Mouse (Mus musculus): ENCODE data around the gene Synm. TPM values are rescaled to one million over a fixed set of nuclear protein-coding genes. Genes with fewer than 3 reads are reported as not detected.

Synm gene
- total and polyA plus RNA-seq, 3 experiments: not detected

DNA sequence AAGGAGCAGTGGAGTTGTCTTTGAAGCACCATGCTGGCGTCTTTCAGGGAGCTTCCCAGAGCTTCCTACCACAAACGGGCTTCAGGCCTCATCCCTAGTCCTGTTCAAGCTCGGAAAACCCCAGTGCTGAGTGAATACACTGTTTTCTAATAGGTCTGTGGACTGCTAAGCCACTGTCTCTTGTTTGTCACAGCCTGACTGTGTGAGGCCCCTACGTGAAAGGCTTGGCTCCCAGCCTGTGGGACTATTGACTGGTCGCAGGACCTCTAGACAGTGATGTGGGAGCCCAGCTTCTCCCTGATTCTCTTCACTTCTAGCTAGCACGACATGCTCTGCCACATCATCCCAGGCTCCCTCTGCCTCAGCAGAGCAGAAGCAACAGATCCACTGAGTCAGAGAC, 51.4 kb downstream of the Synm start:
- dilution Hi-C loops (cut with MboI; ENCODE audit: extremely low pct_ligation_motif_present, extremely low pct_unique_long_range_greater_than_20kb, low sequenced_read_pairs): no loop called here
- TF ChIP-seq GABPA (IDR thresholded peaks at IDR 0.05; ENCODE audit: insufficient replicate concordance, low read depth, low read length) (no peak), JUN (IDR thresholded peaks at IDR 0.05; ENCODE audit: insufficient read depth, low read depth, low read length) (no peak), ELF1 (IDR thresholded peaks at IDR 0.05; ENCODE audit: low read depth, low read length) (no peak), SIN3A (IDR thresholded peaks at IDR 0.05; ENCODE audit: low read length) (no peak), EP300 (IDR thresholded peaks at IDR 0.05; ENCODE audit: low read length) (no peak), CTCF (conservative IDR thresholded peaks at IDR 0.05 in 1 of 2, IDR thresholded peaks at IDR 0.05 in 1 of 2; ENCODE audit: low read depth in 2 of 2, low read length in 2 of 2) (no peak), ZC3H11A (IDR thresholded peaks at IDR 0.05; ENCODE audit: low read depth, low read length) (no peak), ZNF384 (IDR thresholded peaks at IDR 0.05; ENCODE audit: low read depth, low read length) (no peak), IRF4 (IDR thresholded peaks at IDR 0.05; ENCODE audit: low read depth, low read length) (no peak), SMC3 (IDR thresholded peaks at IDR 0.05; ENCODE audit: low read depth, low read length) (no peak), HCFC1 (IDR thresholded peaks at IDR 0.05; ENCODE audit: low read depth, low read length) (no peak), MYC (IDR thresholded peaks at IDR 0.05; ENCODE audit: low read depth, low read length) (no peak), USF1 (IDR thresholded peaks at IDR 0.05; ENCODE audit: low read depth, low read length) (no peak), TBP (conservative IDR thresholded peaks at IDR 0.05; ENCODE audit: low read depth, low read length) (no peak), NRF1 (IDR thresholded peaks at IDR 0.05; ENCODE audit: low read depth, low read length) (no peak), PAX5 (IDR thresholded peaks at IDR 0.05; ENCODE audit: low read length) (no peak), MAZ (IDR thresholded peaks at IDR 0.05; ENCODE audit: low read depth, low read length) (no peak), POLR2A (IDR thresholded peaks at IDR 0.05; ENCODE audit: low read depth, low read length) (no peak), KAT2A (IDR thresholded peaks at IDR 0.05; ENCODE audit: insufficient replicate concordance, low read length) (no peak), NELFE (IDR thresholded peaks at IDR 0.05; ENCODE audit: low read depth, low read length) (no peak)
- Histone ChIP-seq H3K27ac (ENCODE audit: insufficient read depth, low read depth) (no peak overlapping the region), H3K36me3 (replicated peaks in 1 of 2; ENCODE audit: control insufficient read depth in 1 of 2, insufficient read depth in 1 of 2, low read length in 1 of 2) (no peaks in the 10 kb centered on the region), H3K9ac (ENCODE audit: insufficient read depth, low read depth) (no peak overlapping the region), H3K9me3 (replicated peaks; ENCODE audit: low read length) (no peaks in the 10 kb centered on the region), H3K4me1 (ENCODE audit: control insufficient read depth in 1 of 2, insufficient read depth in 2 of 2) (no peaks in the 10 kb centered on the region), H3K79me2 (replicated peaks; ENCODE audit: control insufficient read depth, extremely low read depth, insufficient read depth, poor library complexity, severe bottlenecking) (no peaks in the 10 kb centered on the region), H3K27me3 (replicated peaks) (no peaks in the 10 kb centered on the region), H3K4me2 (ENCODE audit: insufficient read depth, low read depth, poor library complexity, severe bottlenecking) (no peak overlapping the region), H3K4me3 (replicated peaks in 1 of 3; ENCODE audit: low read depth in 2 of 3, low read length in 2 of 3, poor library complexity in 1 of 3) (no peak overlapping the region)
- in situ Hi-C loops (cut with MboI; ENCODE audit: low pct_ligation_motif_present, low pct_unique_long_range_greater_than_20kb, low sequenced_read_pairs): no loop called here
- no peak for DNase-seq (ENCODE audit: extremely low read depth)

- H3K27me3 ChIP-seq (replicated peaks): no peaks in the 10 kb centered on the region
- dilution Hi-C loops (cut with MboI; ENCODE audit: extremely low pct_ligation_motif_present, extremely low pct_unique_long_range_greater_than_20kb, low sequenced_read_pairs) (no loop called here), in situ Hi-C loops (cut with MboI; ENCODE audit: low pct_ligation_motif_present, low pct_unique_long_range_greater_than_20kb, low sequenced_read_pairs) (no loop called here)
- H3K9me3 ChIP-seq (replicated peaks; ENCODE audit: low read length): no peaks in the 10 kb centered on the region
- H3K4me1 ChIP-seq (ENCODE audit: control insufficient read depth in 1 of 2, insufficient read depth in 2 of 2): 0 out of 4 replicates have a peak, but pooled peaks cover 0 to 3% of the 10 kb centered on the region in 2 experiments
- H3K4me2 ChIP-seq (ENCODE audit: insufficient read depth, low read depth, poor library complexity, severe bottlenecking): no peak overlapping the region
- no peaks in the 10 kb centered on the region for H3K79me2 ChIP-seq (replicated peaks; ENCODE audit: control insufficient read depth, extremely low read depth, insufficient read depth, poor library complexity, severe bottlenecking)
- no peak for TF ChIP-seq POLR2A (IDR thresholded peaks at IDR 0.05; ENCODE audit: low read depth, low read length)
- no peak for TF ChIP-seq MAX (IDR thresholded peaks at IDR 0.05; ENCODE audit: low read length)
- TF ChIP-seq USF1 (IDR thresholded peaks at IDR 0.05; ENCODE audit: low read depth, low read length): no peak
- TF ChIP-seq CTCF (conservative IDR thresholded peaks at IDR 0.05 in 1 of 2, IDR thresholded peaks at IDR 0.05 in 1 of 2; ENCODE audit: low read depth in 2 of 2, low read length in 2 of 2): no peak
- no peak for TF ChIP-seq USF2 (conservative IDR thresholded peaks at IDR 0.05; ENCODE audit: low read depth, low read length)
- no peak for TF ChIP-seq HCFC1 (IDR thresholded peaks at IDR 0.05; ENCODE audit: low read depth, low read length)
- no peak for DNase-seq (ENCODE audit: extremely low read depth)
- H3K36me3 ChIP-seq (replicated peaks in 1 of 2; ENCODE audit: control insufficient read depth in 1 of 2, insufficient read depth in 1 of 2, low read length in 1 of 2): peaks cover 0 to 2% of the 10 kb centered on the region in 2 experiments
- H3K4me3 ChIP-seq (replicated peaks in 1 of 3; ENCODE audit: low read depth in 2 of 3, low read length in 2 of 3, poor library complexity in 1 of 3): no peak overlapping the region
- no peak overlapping the region for H3K27ac ChIP-seq (ENCODE audit: insufficient read depth, low read depth)
- H3K9ac ChIP-seq (ENCODE audit: insufficient read depth, low read depth): no peak overlapping the region
Measured at GRCm38 (mm10) chr7:67701252-67701914, 58.2 kb downstream of the Synm start.
